Mouse (Mus musculus) embryonic facial prominence, embryonic 11.5 days (tissue): Measurements from ENCODE around the gene Letm1. TPM values are rescaled to one million over a fixed set of nuclear protein-coding genes. Genes with fewer than 3 reads are reported as not detected.

Source experiments
- ATAC-seq: fragments of 200-750 bp; cut with Nextera tagmentation; replicated peaks from 2 replicates; pipeline ENCODE4 v1.8.0; 2017; ENCODE audit warnings: low read depth; ENCODE audit not compliant: insufficient number of reproducible peaks, low FRiP score, low TSS enrichment
- DNase-seq: peaks from one replicate; pipeline ENCODE4 v3.0.0-alpha.2; 2015; ENCODE audit warnings: low spot score
- H3K27ac ChIP-seq: fragments of 300-500 bp; sonication (generic); replicated peaks from 2 replicates; pipeline ENCODE4 v1.5.1; 2014; ENCODE audit warnings: mild to moderate bottlenecking, low read depth, low read length, control low read depth
- H3K27me3 ChIP-seq: fragments of 300-500 bp; sonication (generic); 2 replicates; pipeline ENCODE4 v1.6.1; 2014; ENCODE audit warnings: mild to moderate bottlenecking, low read length, moderate library complexity, mixed read lengths; ENCODE audit not compliant: control insufficient read depth, insufficient read depth
- H3K36me3 ChIP-seq: fragments of 300-500 bp; sonication (generic); replicated peaks from 2 replicates; pipeline ENCODE4 v1.6.1; 2014; ENCODE audit warnings: low read depth, mild to moderate bottlenecking, low read length, moderate library complexity, mixed read lengths; ENCODE audit not compliant: control insufficient read depth, insufficient read depth
- H3K4me1 ChIP-seq: fragments of 300-500 bp; sonication (generic); 2 replicates; pipeline ENCODE4 v1.6.1; 2014; ENCODE audit warnings: low read length, mixed read lengths; ENCODE audit not compliant: control insufficient read depth, insufficient read depth
- H3K4me2 ChIP-seq: fragments of 300-500 bp; sonication (generic); 2 replicates; pipeline ENCODE4 v1.6.1; 2014; ENCODE audit warnings: low read depth, mild to moderate bottlenecking, control low read depth, low read length, moderate library complexity
- H3K4me3 ChIP-seq: fragments of 300-500 bp; sonication (generic); 2 replicates; pipeline ENCODE4 v1.5.1; 2014; ENCODE audit warnings: low read depth, low read length, control low read depth
- H3K9ac ChIP-seq: fragments of 300-500 bp; sonication (generic); replicated peaks from 2 replicates; pipeline ENCODE4 v1.6.1; 2014; ENCODE audit warnings: mild to moderate bottlenecking, control low read depth, low read length
- H3K9me3 ChIP-seq: fragments of 300-500 bp; sonication (generic); replicated peaks from 2 replicates; pipeline ENCODE4 v1.6.1; 2016; ENCODE audit warnings: mild to moderate bottlenecking, low read length, inconsistent platforms, mixed read lengths; ENCODE audit not compliant: control insufficient read depth
- WGBS: fragments of 180-500 bp; shearing (Covaris S2); extraction: QIAGEN DNeasy Blood & Tissue Kit; methylation state at CpG from one replicate; pipeline ENCODE4 v1.1.7; 2014; 5-methylcytosine and 5-hydroxymethylcytosine counted together
- polyA plus RNA-seq: library from polyadenylated mRNA; unstranded; fragments of >200 nt; fragmentation: Nextera tagmentation; extraction: Ambion mirVana; gene quantifications from 2 replicates; pipeline ENCODE4 v1.2.1, GENCODE M21; 2014

Letm1 gene
- polyA plus RNA-seq, 1 experiment from 2014 or later: 48.9 TPM

GRCm38 (mm10) chr5:33723641-33724465 lies 58.8 kb downstream of the Letm1 start:
- H3K4me3 ChIP-seq: peak overlapping the region; percentile 52
- ATAC-seq: peak; percentile 42; the same call in 1 of the 2 replicates
- no peak overlapping the region for H3K27ac ChIP-seq
- H3K36me3 ChIP-seq: no peaks in the 10 kb centered on the region
- H3K9ac ChIP-seq: peak overlapping the region; percentile 66
- H3K4me1 ChIP-seq: peaks cover 14% of the 10 kb centered on the region
- H3K9me3 ChIP-seq: no peaks in the 10 kb centered on the region
- peak overlapping the region; percentile 93 for H3K4me2 ChIP-seq
- 4% methylated on average over 36 of the region's 36 CpGs for WGBS
- peak; percentile 26 for DNase-seq
- peaks cover 32% of the 10 kb centered on the region for H3K27me3 ChIP-seq

GRCm38 (mm10) chr5:33723019-33723640 lies 59.5 kb downstream of the Letm1 start:
- H3K4me1 ChIP-seq: peaks cover 14% of the 10 kb centered on the region
- H3K36me3 ChIP-seq: no peaks in the 10 kb centered on the region
- WGBS: under 1% methylated on average over 58 of the region's 61 CpGs

GRCm38 (mm10) chr5:33722266-33723018 lies 60.2 kb downstream of the Letm1 start:
- peak; percentile 17 for DNase-seq
- Histone ChIP-seq H3K27ac (no peak overlapping the region), H3K27me3 (peaks cover 32% of the 10 kb centered on the region), H3K9ac (peak overlapping the region; percentile 66), H3K9me3 (no peaks in the 10 kb centered on the region), H3K4me2 (peak overlapping the region; percentile 93), H3K4me3 (peak overlapping the region; percentile 52), H3K36me3 (no peaks in the 10 kb centered on the region), H3K4me1 (peaks cover 14% of the 10 kb centered on the region)
- ATAC-seq: 0 out of 2 replicates have a peak, but pooled peaks have one; percentile 1
- under 1% methylated on average over 53 of the region's 53 CpGs for WGBS

More at GRCm38 (mm10) chr5:33723019-33723640, 59.5 kb downstream of the Letm1 start:
- peaks cover 32% of the 10 kb centered on the region for H3K27me3 ChIP-seq
- H3K4me2 ChIP-seq: peak overlapping the region; percentile 93
- H3K9ac ChIP-seq: peak overlapping the region; percentile 66
- H3K27ac ChIP-seq: no peak overlapping the region
- ATAC-seq (no peak), DNase-seq (peak; percentile 36)
- H3K9me3 ChIP-seq: no peaks in the 10 kb centered on the region
- H3K4me3 ChIP-seq: peak overlapping the region; percentile 52

GRCm38 (mm10) chr5:33721541-33722265 lies 60.9 kb downstream of the Letm1 start, which contains the start of gene Fgfr3:
Gene Fgfr3 (plus strand): TSS chr5:33721674.
- H3K4me3 ChIP-seq: peak within 1 kb of the TSS; percentile 52
- H3K4me2 ChIP-seq: peak within 1 kb of the TSS; percentile 93
- no peaks in the 10 kb centered on the region for H3K36me3 ChIP-seq
- H3K9ac ChIP-seq: peak within 1 kb of the TSS; percentile 66
- H3K27ac ChIP-seq: no peak within 1 kb of the TSS
- WGBS: 2% methylated on average over 70 of the region's 73 CpGs
- H3K9me3 ChIP-seq: no peaks in the 10 kb centered on the region
- peaks cover 14% of the 10 kb centered on the region for H3K4me1 ChIP-seq
- DNase-seq (peak; percentile 75), ATAC-seq (peak; percentile 74)
- peaks cover 32% of the 10 kb centered on the region for H3K27me3 ChIP-seq

GRCm38 (mm10) chr5:33720852-33721490 lies 61.6 kb downstream of the Letm1 start:
- DNase-seq: peak; percentile 22
- peak overlapping the region; percentile 93 for H3K4me2 ChIP-seq
- peaks cover 32% of the 10 kb centered on the region for H3K27me3 ChIP-seq
- H3K4me1 ChIP-seq: peaks cover 14% of the 10 kb centered on the region
- H3K9ac ChIP-seq: no peak overlapping the region
- no peaks in the 10 kb centered on the region for H3K36me3 ChIP-seq
- peak overlapping the region; percentile 52 for H3K4me3 ChIP-seq
- H3K27ac ChIP-seq: no peak overlapping the region
- no peaks in the 10 kb centered on the region for H3K9me3 ChIP-seq
- 14% methylated on average over 8 of the region's 8 CpGs for WGBS
- ATAC-seq: no peak

GRCm38 (mm10) chr5:33718460-33718859 lies 64.2 kb downstream of the Letm1 start:
- no peak overlapping the region for H3K4me2 ChIP-seq
- DNase-seq (no peak), ATAC-seq (no peak)
- no peak overlapping the region for H3K27ac ChIP-seq
- peaks cover 7% of the 10 kb centered on the region for H3K4me1 ChIP-seq
- peaks cover 12% of the 10 kb centered on the region for H3K27me3 ChIP-seq
- H3K9ac ChIP-seq: no peak overlapping the region
- WGBS: 57% methylated on average over 5 of the region's 5 CpGs
- H3K4me3 ChIP-seq: no peak overlapping the region
- H3K36me3 ChIP-seq: no peaks in the 10 kb centered on the region
- no peaks in the 10 kb centered on the region for H3K9me3 ChIP-seq

GRCm38 (mm10) chr5:33716467-33716866 lies 66.2 kb downstream of the Letm1 start:
- WGBS: 77% methylated on average over 6 of the region's 6 CpGs
- Histone ChIP-seq H3K36me3 (no peaks in the 10 kb centered on the region), H3K9ac (no peak overlapping the region), H3K9me3 (no peaks in the 10 kb centered on the region), H3K27ac (no peak overlapping the region), H3K4me2 (no peak overlapping the region), H3K4me1 (peaks cover 3% of the 10 kb centered on the region; the same call in 1 of the 2 replicates), H3K27me3 (peaks cover 4% of the 10 kb centered on the region; the same call in 1 of the 2 replicates), H3K4me3 (no peak overlapping the region)
- ATAC-seq: no peak
- DNase-seq: peak; percentile 38
